Mouse (Mus musculus) liver, embryonic 12.5 days (tissue): ENCODE data around the gene Itgb2. TPM values are rescaled to one million over a fixed set of nuclear protein-coding genes. Genes with fewer than 3 reads are reported as not detected.

Source experiments
- ATAC-seq: fragments of 200-750 bp; cut with Nextera tagmentation; 2 replicates; pipeline ENCODE4 v1.8.0; 2017; ENCODE audit warnings: moderate number of reproducible peaks, mild to moderate bottlenecking, moderate library complexity
- H3K27ac ChIP-seq: fragments of 300-500 bp; sonication (generic); 2 replicates; pipeline ENCODE4 v1.5.1; 2016; ENCODE audit warnings: mild to moderate bottlenecking
- H3K27me3 ChIP-seq: fragments of 300-500 bp; sonication (generic); replicated peaks from 2 replicates; pipeline ENCODE4 v1.6.1; 2016; ENCODE audit warnings: mild to moderate bottlenecking, moderate library complexity
- H3K36me3 ChIP-seq: fragments of 300-500 bp; sonication (generic); 2 replicates; pipeline ENCODE4 v1.6.1; 2016; ENCODE audit warnings: mild to moderate bottlenecking, moderate library complexity
- H3K4me1 ChIP-seq: fragments of 300-500 bp; sonication (generic); 2 replicates; pipeline ENCODE4 v1.6.1; 2016
- H3K4me2 ChIP-seq: fragments of 300-500 bp; sonication (generic); 2 replicates; pipeline ENCODE4 v1.6.1; 2016; ENCODE audit warnings: mild to moderate bottlenecking, moderate library complexity
- H3K4me3 ChIP-seq: fragments of 300-500 bp; sonication (generic); 2 replicates; pipeline ENCODE4 v1.5.1; 2016; ENCODE audit warnings: mild to moderate bottlenecking, moderate library complexity
- H3K9ac ChIP-seq: fragments of 300-500 bp; sonication (generic); 2 replicates; pipeline ENCODE4 v1.6.1; 2016; ENCODE audit warnings: mild to moderate bottlenecking, moderate library complexity
- H3K9me3 ChIP-seq: fragments of 300-500 bp; sonication (generic); replicated peaks from 2 replicates; pipeline ENCODE4 v1.6.1; 2016; ENCODE audit warnings: mild to moderate bottlenecking, moderate library complexity
- WGBS: fragments of 180-500 bp; shearing (Covaris S2); methylation state at CpG from one replicate; pipeline ENCODE4 v1.1.7; 2016; ENCODE audit not compliant: insufficient replicate concordance; 5-methylcytosine and 5-hydroxymethylcytosine counted together
- polyA plus RNA-seq: library from polyadenylated mRNA; unstranded; fragments of >200 nt; fragmentation: Nextera tagmentation; extraction: Ambion mirVana; gene quantifications from 2 replicates; pipeline ENCODE4 v1.2.1, GENCODE M21; 2016

The Itgb2 gene
- polyA plus RNA-seq, 1 experiment from 2014 or later = 13.9 TPM

GRCm38 (mm10) chr10:77519191-77519590, 10.9 kb upstream of the Itgb2 start:
- 44% methylated on average over 3 of the region's 3 CpGs for WGBS

GRCm38 (mm10) chr10:77520497-77520896, 9.6 kb upstream of the Itgb2 start:
- Histone ChIP-seq H3K4me1 (peaks cover 43% of the 10 kb centered on the region), H3K9ac (no peak overlapping the region), H3K27me3 (peaks cover 24% of the 10 kb centered on the region), H3K4me3 (no peak overlapping the region), H3K36me3 (no peaks in the 10 kb centered on the region), H3K9me3 (no peaks in the 10 kb centered on the region), H3K27ac (no peak overlapping the region), H3K4me2 (no peak overlapping the region)
- 61% methylated on average over 5 of the region's 5 CpGs for WGBS
- no peak for ATAC-seq

More at GRCm38 (mm10) chr10:77519191-77519590, 10.9 kb upstream of the Itgb2 start:
- Histone ChIP-seq H3K9me3 (no peaks in the 10 kb centered on the region), H3K4me2 (no peak overlapping the region), H3K27ac (no peak overlapping the region), H3K4me3 (no peak overlapping the region), H3K27me3 (peaks cover 24% of the 10 kb centered on the region), H3K9ac (no peak overlapping the region), H3K36me3 (peaks cover 4% of the 10 kb centered on the region), H3K4me1 (peaks cover 51% of the 10 kb centered on the region)
- ATAC-seq = no peak

- Histone ChIP-seq H3K36me3 (no peaks in the 10 kb centered on the region), H3K4me2 (peak overlapping the region; percentile 60), H3K4me1 (peaks cover 30% of the 10 kb centered on the region), H3K27ac (no peak overlapping the region), H3K9ac (0 out of 2 replicates have a peak overlapping the region, but pooled peaks have one; percentile 6), H3K9me3 (no peaks in the 10 kb centered on the region), H3K27me3 (peaks cover 24% of the 10 kb centered on the region), H3K4me3 (peak overlapping the region; percentile 17)
- 10% methylated on average over 18 of the region's 18 CpGs for WGBS
- ATAC-seq = peak; percentile 27; the same call in 1 of the 2 replicates
Observed at GRCm38 (mm10) chr10:77522021-77522731, 7.9 kb upstream of the Itgb2 start.

- Histone ChIP-seq H3K36me3 (no peaks in the 10 kb centered on the region), H3K4me1 (peaks cover 27% of the 10 kb centered on the region), H3K9ac (no peak overlapping the region), H3K27me3 (peaks cover 24% of the 10 kb centered on the region), H3K4me3 (peak overlapping the region; percentile 17), H3K9me3 (no peaks in the 10 kb centered on the region), H3K4me2 (peak overlapping the region; percentile 60), H3K27ac (no peak overlapping the region)
- WGBS = 49% methylated on average over 12 of the region's 12 CpGs
- ATAC-seq = no peak
Observed at GRCm38 (mm10) chr10:77522746-77523145, 7.3 kb upstream of the Itgb2 start.

- H3K4me3 ChIP-seq = no peak overlapping the region
- H3K27ac ChIP-seq = no peak overlapping the region
Observed at GRCm38 (mm10) chr10:77523321-77523720, 6.7 kb upstream of the Itgb2 start.

GRCm38 (mm10) chr10:77526488-77526887, 3.6 kb upstream of the Itgb2 start:
- Histone ChIP-seq H3K36me3 (no peaks in the 10 kb centered on the region), H3K27ac (no peak overlapping the region), H3K9ac (no peak overlapping the region), H3K4me2 (no peak overlapping the region), H3K27me3 (peaks cover 21% of the 10 kb centered on the region), H3K4me1 (peaks cover 55% of the 10 kb centered on the region), H3K9me3 (no peaks in the 10 kb centered on the region), H3K4me3 (no peak overlapping the region)
- ATAC-seq = no peak
- 85% methylated on average over 2 of the region's 2 CpGs for WGBS

More at GRCm38 (mm10) chr10:77523321-77523720, 6.7 kb upstream of the Itgb2 start:
- H3K27me3 ChIP-seq = peaks cover 24% of the 10 kb centered on the region
- no peak overlapping the region; the same call in 1 of the 2 replicates for H3K9ac ChIP-seq
- H3K4me1 ChIP-seq = peaks cover 28% of the 10 kb centered on the region
- no peak overlapping the region for H3K4me2 ChIP-seq
- ATAC-seq = no peak
- H3K9me3 ChIP-seq = no peaks in the 10 kb centered on the region
- 22% methylated on average over 7 of the region's 7 CpGs for WGBS
- no peaks in the 10 kb centered on the region for H3K36me3 ChIP-seq

- H3K36me3 ChIP-seq = no peaks in the 10 kb centered on the region
- peaks cover 57% of the 10 kb centered on the region for H3K4me1 ChIP-seq
- no peak overlapping the region for H3K27ac ChIP-seq
- H3K4me3 ChIP-seq = no peak overlapping the region
- H3K9me3 ChIP-seq = no peaks in the 10 kb centered on the region
- no peaks in the 10 kb centered on the region for H3K27me3 ChIP-seq
- no peak overlapping the region for H3K9ac ChIP-seq
- no peak for ATAC-seq
- no peak overlapping the region for H3K4me2 ChIP-seq
- WGBS = 70% methylated on average over 6 of the region's 6 CpGs
Observed at GRCm38 (mm10) chr10:77528634-77529033, 1.4 kb upstream of the Itgb2 start.

GRCm38 (mm10) chr10:77531026-77532019, 1.3 kb downstream of the Itgb2 start:
- Histone ChIP-seq H3K9ac (no peak overlapping the region), H3K4me2 (peak overlapping the region; percentile 58), H3K27me3 (no peaks in the 10 kb centered on the region), H3K36me3 (no peaks in the 10 kb centered on the region), H3K4me3 (peak overlapping the region; percentile 39), H3K4me1 (peaks cover 57% of the 10 kb centered on the region), H3K27ac (peak overlapping the region; percentile 68), H3K9me3 (no peaks in the 10 kb centered on the region)
- 28% methylated on average over 6 of the region's 6 CpGs for WGBS
- ATAC-seq = peak; percentile 57

GRCm38 (mm10) chr10:77532020-77532413, 2.0 kb downstream of the Itgb2 start:
- H3K36me3 ChIP-seq = no peaks in the 10 kb centered on the region
- H3K4me1 ChIP-seq = peaks cover 62% of the 10 kb centered on the region
- ATAC-seq = peak; percentile 62
- no peaks in the 10 kb centered on the region for H3K27me3 ChIP-seq
- H3K27ac ChIP-seq = peak overlapping the region; percentile 68
- H3K4me3 ChIP-seq = 0 out of 2 replicates have a peak overlapping the region, but pooled peaks have one; percentile 6
- no peaks in the 10 kb centered on the region for H3K9me3 ChIP-seq
- H3K9ac ChIP-seq = no peak overlapping the region
- 17% methylated on average over 1 of the region's 1 CpGs for WGBS
- peak overlapping the region; percentile 58 for H3K4me2 ChIP-seq

GRCm38 (mm10) chr10:77536727-77537126, 6.7 kb downstream of the Itgb2 start:
- Histone ChIP-seq H3K9me3 (no peaks in the 10 kb centered on the region), H3K36me3 (no peaks in the 10 kb centered on the region), H3K4me2 (no peak overlapping the region), H3K9ac (no peak overlapping the region), H3K27ac (peak overlapping the region; percentile 54; the same call in 1 of the 2 replicates), H3K4me3 (no peak overlapping the region), H3K27me3 (no peaks in the 10 kb centered on the region), H3K4me1 (peaks cover 27% of the 10 kb centered on the region)
- ATAC-seq = no peak
- WGBS = 37% methylated on average over 8 of the region's 8 CpGs

GRCm38 (mm10) chr10:77537215-77538209, 7.5 kb downstream of the Itgb2 start:
- Histone ChIP-seq H3K4me2 (no peak overlapping the region), H3K4me1 (peaks cover 20% of the 10 kb centered on the region)
- ATAC-seq = no peak

More at GRCm38 (mm10) chr10:77537215-77538209, 7.5 kb downstream of the Itgb2 start:
- Histone ChIP-seq H3K9ac (no peak overlapping the region), H3K9me3 (no peaks in the 10 kb centered on the region), H3K27ac (no peak overlapping the region), H3K4me3 (no peak overlapping the region), H3K36me3 (no peaks in the 10 kb centered on the region), H3K27me3 (no peaks in the 10 kb centered on the region)
- 63% methylated on average over 11 of the region's 11 CpGs for WGBS
